Mouse (Mus musculus) heart, embryonic 13.5 days (tissue): ENCODE measurements around the gene Zc3h10. TPM values are rescaled to one million over a fixed set of nuclear protein-coding genes. Genes with fewer than 3 reads are reported as not detected.

Source experiments
- ATAC-seq: fragments of 200-750 bp; cut with Nextera tagmentation; 2 replicates; pipeline ENCODE4 v1.8.0; 2017; ENCODE audit warnings: moderate TSS enrichment; ENCODE audit not compliant: insufficient number of reproducible peaks, low FRiP score, low TSS enrichment; ENCODE audit errors: extremely low read depth
- H3K27ac ChIP-seq: fragments of 300-500 bp; sonication (generic); replicated peaks from 2 replicates; pipeline ENCODE4 v1.5.1; 2015; ENCODE audit warnings: moderate library complexity, mild to moderate bottlenecking, inconsistent platforms
- H3K27me3 ChIP-seq: fragments of 300-500 bp; sonication (generic); replicated peaks from 2 replicates; pipeline ENCODE4 v1.6.1; 2015; ENCODE audit warnings: mild to moderate bottlenecking, inconsistent platforms
- H3K36me3 ChIP-seq: fragments of 300-500 bp; sonication (generic); 2 replicates; pipeline ENCODE4 v1.6.1; 2015; ENCODE audit warnings: mild to moderate bottlenecking, inconsistent platforms
- H3K4me1 ChIP-seq: fragments of 300-500 bp; sonication (generic); 2 replicates; pipeline ENCODE4 v1.6.1; 2015; ENCODE audit warnings: inconsistent platforms
- H3K4me2 ChIP-seq: fragments of 300-500 bp; sonication (generic); 2 replicates; pipeline ENCODE4 v1.6.1; 2015; ENCODE audit warnings: inconsistent platforms, mild to moderate bottlenecking, moderate library complexity
- H3K4me3 ChIP-seq: fragments of 300-500 bp; sonication (generic); 2 replicates; pipeline ENCODE4 v1.5.1; 2015; ENCODE audit warnings: moderate library complexity, mild to moderate bottlenecking, inconsistent platforms
- H3K9ac ChIP-seq: fragments of 300-500 bp; sonication (generic); 2 replicates; pipeline ENCODE4 v1.6.1; 2015; ENCODE audit warnings: inconsistent platforms, mild to moderate bottlenecking, moderate library complexity
- H3K9me3 ChIP-seq: fragments of 300-500 bp; sonication (generic); 2 replicates; pipeline ENCODE4 v1.6.1; 2016; ENCODE audit warnings: inconsistent platforms
- WGBS: fragments of 180-500 bp; shearing (Covaris S2); methylation state at CpG from one replicate; pipeline ENCODE4 v1.1.7; 2015; ENCODE audit warnings: mixed read lengths; 5-methylcytosine and 5-hydroxymethylcytosine counted together
- polyA plus RNA-seq: library from polyadenylated mRNA; unstranded; fragments of >200 nt; fragmentation: Nextera tagmentation; extraction: Ambion mirVana; gene quantifications from 2 replicates; pipeline ENCODE4 v1.2.1, GENCODE M21; 2015

Zc3h10 gene
- polyA plus RNA-seq, 1 experiment from 2014 or later, result 9.4 TPM

DNA sequence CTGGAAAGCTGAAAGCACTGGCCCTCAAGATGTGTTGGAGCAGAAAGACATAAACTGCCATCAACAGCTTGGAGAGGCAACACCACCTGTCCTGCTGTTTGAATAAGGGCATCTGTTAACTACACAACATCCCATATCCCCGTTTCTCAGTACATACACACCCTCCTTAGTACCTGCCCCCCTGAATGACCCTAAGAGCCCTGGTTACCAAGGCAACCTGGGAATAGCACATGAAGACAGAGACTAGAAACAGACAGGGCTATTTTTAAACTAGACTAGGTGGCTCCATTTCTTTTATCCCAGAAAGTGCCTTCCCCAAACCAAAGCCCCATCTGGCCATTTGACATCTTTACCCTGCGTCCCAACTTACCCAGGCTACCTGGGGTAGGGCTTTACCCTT, 4.5 kb downstream of the Zc3h10 start:
- H3K9me3 ChIP-seq, result no peaks in the 10 kb centered on the region
- H3K27ac ChIP-seq, result no peak overlapping the region
- ATAC-seq, result no peak
- H3K4me2 ChIP-seq, result no peak overlapping the region
- no peak overlapping the region for H3K4me3 ChIP-seq
- peaks cover 49% of the 10 kb centered on the region for H3K36me3 ChIP-seq
- H3K27me3 ChIP-seq, result no peaks in the 10 kb centered on the region
- H3K9ac ChIP-seq, result peak overlapping the region; percentile 20; the same call in 1 of the 2 replicates
- 39% methylated on average over 2 of the region's 2 CpGs for WGBS
- H3K4me1 ChIP-seq, result peaks cover 28% of the 10 kb centered on the region

DNA sequence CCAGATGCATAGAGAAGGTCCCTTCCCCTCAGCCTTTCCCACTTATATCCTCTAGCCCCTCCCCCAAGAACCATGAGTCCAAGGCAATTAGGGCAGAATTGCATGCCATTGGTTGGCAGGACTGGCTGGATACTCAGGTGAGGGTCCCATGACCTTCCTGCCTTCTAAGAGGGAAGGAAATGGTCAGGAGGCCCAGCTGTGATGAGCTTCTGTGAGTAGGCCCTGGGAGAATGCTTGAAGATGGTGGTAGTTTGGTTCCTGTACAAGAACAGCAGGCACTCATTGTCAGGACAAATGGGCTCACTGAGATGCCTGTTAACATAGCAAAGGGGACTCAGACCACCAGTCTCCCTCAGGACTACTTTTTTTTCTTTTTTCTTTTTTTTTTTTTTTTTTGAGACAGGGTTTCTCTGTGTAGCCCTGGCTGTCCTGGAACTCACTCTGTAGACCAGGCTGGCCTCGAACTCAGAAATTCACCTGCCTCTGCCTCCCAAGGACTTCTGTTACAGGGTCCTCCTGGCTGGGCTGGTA, 9.2 kb downstream of the Zc3h10 start:
- ATAC-seq, result no peak
- H3K4me2 ChIP-seq, result no peak overlapping the region
- no peaks in the 10 kb centered on the region for H3K9me3 ChIP-seq
- no peaks in the 10 kb centered on the region for H3K27me3 ChIP-seq
- H3K9ac ChIP-seq, result no peak overlapping the region
- H3K36me3 ChIP-seq, result peaks cover 24% of the 10 kb centered on the region
- no peak overlapping the region for H3K4me3 ChIP-seq
- 75% methylated on average over 1 of the region's 1 CpGs for WGBS
- H3K27ac ChIP-seq, result no peak overlapping the region
- peaks cover 16% of the 10 kb centered on the region for H3K4me1 ChIP-seq

DNA sequence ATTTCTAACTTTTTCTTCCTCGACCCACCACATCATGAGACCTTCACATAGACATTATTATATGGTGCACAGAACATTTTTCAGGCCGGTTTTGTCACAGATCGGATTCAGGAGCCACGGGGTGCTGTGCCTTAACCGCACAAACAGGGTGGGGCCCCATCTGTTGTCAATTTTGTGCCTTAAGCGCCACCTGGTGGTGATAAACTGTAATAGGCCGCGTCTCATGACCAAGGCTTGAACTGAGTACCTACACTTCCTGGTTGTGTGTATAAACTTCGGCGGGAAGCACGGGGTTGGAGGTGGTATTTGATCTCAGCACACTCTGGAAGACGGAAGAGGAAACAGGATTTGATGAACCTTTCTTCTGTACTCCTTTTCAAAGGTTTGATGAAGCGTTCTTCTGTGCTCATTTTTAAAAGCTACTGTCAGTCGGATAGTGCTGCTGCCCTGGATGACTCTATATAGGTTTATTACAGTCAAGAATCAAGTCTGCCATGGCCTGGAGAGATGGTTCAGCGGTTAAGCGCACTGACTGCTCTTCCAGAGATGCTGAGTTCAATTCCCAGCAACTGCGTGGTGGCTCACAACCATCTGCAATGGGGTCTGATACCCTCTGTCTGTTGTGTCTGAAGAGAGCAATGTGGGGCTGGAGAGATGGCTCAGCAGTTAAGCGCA, 11.2 kb downstream of the Zc3h10 start:
- Histone ChIP-seq H3K9me3 (no peaks in the 10 kb centered on the region), H3K4me3 (peak overlapping the region; percentile 21), H3K4me1 (peaks cover 9% of the 10 kb centered on the region; the same call in 1 of the 2 replicates), H3K27me3 (no peaks in the 10 kb centered on the region), H3K4me2 (peak overlapping the region; percentile 62), H3K9ac (peak overlapping the region; percentile 61; the same call in 1 of the 2 replicates), H3K27ac (no peak overlapping the region; the same call in 1 of the 2 replicates), H3K36me3 (peaks cover 6% of the 10 kb centered on the region)
- 13% methylated on average over 18 of the region's 18 CpGs for WGBS
- peak; percentile 75 for ATAC-seq

DNA sequence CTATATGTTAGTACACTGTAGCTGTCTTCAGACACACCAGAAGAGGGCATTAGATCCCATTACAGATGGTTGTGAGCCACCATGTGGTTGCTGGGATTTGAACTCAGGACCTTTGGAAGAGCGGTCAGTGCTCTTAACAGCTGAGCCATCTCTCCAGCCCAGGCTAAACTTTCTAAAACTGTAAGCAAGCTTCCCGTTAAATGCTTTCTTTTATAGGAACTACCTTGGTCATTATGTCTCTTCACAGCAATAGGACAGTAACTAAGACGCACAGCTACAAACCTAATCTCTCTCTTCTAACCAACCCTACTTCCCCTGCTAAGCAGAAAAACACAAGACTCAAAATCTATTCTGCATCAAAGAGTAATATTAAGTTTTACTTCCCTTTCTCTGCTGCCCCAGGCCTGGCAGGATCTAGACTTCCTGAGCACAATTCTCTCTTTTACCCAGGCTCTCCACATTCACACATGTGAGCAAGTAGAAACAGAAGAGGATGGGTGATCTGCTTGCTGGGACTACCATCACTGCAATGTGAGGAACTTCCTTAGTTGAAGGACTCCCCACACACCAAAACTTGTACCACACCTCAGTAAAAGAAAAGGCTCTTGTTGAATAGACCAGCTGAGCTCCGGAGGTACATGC, 11.8 kb downstream of the Zc3h10 start:
- ATAC-seq, result no peak
- Histone ChIP-seq H3K4me2 (peak overlapping the region; percentile 62), H3K36me3 (no peaks in the 10 kb centered on the region), H3K4me1 (peaks cover 9% of the 10 kb centered on the region; the same call in 1 of the 2 replicates), H3K9me3 (no peaks in the 10 kb centered on the region), H3K27ac (no peak overlapping the region; the same call in 1 of the 2 replicates), H3K4me3 (peak overlapping the region; percentile 21), H3K27me3 (no peaks in the 10 kb centered on the region), H3K9ac (peak overlapping the region; percentile 61; the same call in 1 of the 2 replicates)
- 72% methylated on average over 4 of the region's 4 CpGs for WGBS

DNA sequence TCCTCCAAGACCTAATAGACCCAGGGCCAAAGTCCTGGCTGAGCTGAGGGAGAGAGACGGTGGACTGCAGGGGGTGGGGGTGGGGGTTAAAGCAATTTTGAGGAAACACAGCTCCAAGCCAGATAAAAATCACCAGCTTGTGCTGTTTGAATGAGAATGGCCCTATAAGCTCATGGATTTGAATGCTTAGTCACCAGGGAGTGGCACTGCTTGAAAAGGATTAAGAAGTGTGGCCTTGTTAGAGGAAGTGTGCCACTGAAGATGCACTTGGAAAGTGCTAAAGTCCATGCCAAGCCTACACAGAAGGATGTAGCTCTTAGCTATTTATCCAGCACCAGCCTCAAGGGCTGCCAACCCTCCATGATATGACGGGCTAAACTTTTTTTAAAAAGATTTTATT, 12.4 kb downstream of the Zc3h10 start:
- 73% methylated on average over 2 of the region's 2 CpGs for WGBS
- H3K9ac ChIP-seq, result no peak overlapping the region
- ATAC-seq, result no peak

DNA sequence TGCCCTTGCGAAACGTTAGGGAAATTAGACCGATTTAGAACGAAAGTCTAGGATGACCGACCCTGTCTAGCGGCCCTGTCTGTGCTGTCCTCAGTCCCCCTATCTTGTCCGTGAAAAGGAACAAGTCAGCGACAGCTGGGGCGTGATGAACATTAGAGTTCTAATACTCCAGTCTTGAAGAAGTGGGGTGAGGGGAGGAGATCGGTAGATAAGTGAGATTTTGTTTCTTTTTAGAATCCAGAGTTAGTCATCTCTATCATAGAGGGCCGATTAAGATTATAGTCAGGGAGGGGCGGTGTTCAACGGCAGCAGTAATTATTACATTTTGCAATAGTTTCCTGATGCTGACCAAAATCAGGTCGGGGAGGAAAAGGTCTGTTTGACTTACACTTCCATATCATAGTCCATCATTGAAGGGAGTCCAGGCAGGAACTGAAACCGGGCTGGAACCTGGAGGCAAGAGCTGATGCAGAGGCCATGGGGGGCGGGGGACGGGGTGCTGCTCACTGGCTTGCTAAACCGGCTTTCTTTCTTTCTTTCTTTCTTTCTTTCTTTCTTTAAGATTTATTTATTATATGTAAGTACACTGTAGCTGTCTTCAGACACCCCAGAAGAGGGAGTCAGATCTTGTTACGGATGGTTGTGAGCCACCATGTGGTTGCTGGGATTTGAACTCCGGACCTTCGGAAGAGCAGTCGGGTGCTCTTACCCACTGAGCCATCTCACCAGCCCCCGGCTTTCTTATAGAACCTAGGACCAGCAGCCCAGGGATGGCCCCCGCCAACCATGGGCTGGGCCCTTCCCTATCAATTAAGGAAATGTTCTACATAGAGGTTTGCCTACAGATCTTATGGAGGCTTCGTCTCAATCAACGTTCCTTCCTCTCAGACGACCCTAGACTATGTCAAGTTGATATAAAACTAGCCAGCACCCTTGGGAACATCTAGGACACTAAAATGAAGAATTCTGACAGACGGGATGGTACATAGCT, 20.9 kb downstream of the Zc3h10 start:
- H3K4me1 ChIP-seq, result peaks cover 18% of the 10 kb centered on the region
- H3K9ac ChIP-seq, result peak overlapping the region; percentile 81
- peak overlapping the region; percentile 77 for H3K4me3 ChIP-seq
- H3K4me2 ChIP-seq, result peak overlapping the region; percentile 89
- H3K27me3 ChIP-seq, result no peaks in the 10 kb centered on the region
- 26% methylated on average over 28 of the region's 28 CpGs for WGBS
- no peaks in the 10 kb centered on the region for H3K9me3 ChIP-seq
- H3K36me3 ChIP-seq, result peaks cover 14% of the 10 kb centered on the region
- H3K27ac ChIP-seq, result peak overlapping the region; percentile 68
- ATAC-seq, result no peak

More for the DNA sequence above, 12.4 kb downstream of the Zc3h10 start:
- H3K9me3 ChIP-seq, result no peaks in the 10 kb centered on the region
- H3K27me3 ChIP-seq, result no peaks in the 10 kb centered on the region
- H3K4me1 ChIP-seq, result peaks cover 9% of the 10 kb centered on the region; the same call in 1 of the 2 replicates
- no peak overlapping the region for H3K27ac ChIP-seq
- H3K36me3 ChIP-seq, result no peaks in the 10 kb centered on the region
- no peak overlapping the region for H3K4me2 ChIP-seq
- H3K4me3 ChIP-seq, result no peak overlapping the region

DNA sequence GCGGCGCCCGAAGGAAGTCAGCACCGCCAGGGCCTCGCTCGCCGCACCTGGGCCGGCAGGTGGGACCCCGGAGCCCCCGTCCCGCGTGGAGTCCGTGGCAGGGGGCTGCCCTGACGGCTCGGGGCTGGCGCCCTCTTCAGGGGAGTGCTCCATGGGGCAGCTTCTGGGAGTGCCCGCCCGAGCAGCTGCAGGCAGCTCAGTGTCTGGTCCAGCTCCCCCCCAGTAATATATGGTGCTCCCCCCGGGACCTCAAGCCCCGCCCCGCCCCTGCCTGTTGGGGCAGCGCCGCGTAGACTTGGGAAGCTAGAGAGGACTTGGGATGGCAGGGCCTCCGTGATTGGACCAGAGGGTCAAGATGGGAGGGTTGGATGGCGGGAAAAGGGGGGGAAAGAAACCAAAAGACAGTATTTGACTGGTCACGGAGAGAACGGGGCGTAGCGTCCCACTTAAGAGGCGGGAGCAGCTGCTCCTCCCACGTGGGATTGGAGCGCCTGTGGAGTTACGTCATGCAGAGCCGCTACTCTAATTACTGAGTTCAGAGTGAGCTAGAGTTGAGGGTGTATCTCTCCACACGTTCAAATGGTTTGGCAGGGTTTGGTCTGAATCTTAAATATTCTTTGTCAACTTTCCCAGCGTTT, 21.8 kb downstream of the Zc3h10 start, which contains the start of gene Esyt1:
TSS of gene Esyt1 (minus strand) at position 201 of the 638 bp plus-strand sequence.
- Histone ChIP-seq H3K4me1 (peaks cover 18% of the 10 kb centered on the region), H3K9ac (peak within 1 kb of the TSS; percentile 88), H3K27ac (peak within 1 kb of the TSS; percentile 73), H3K4me3 (peak within 1 kb of the TSS; percentile 77), H3K27me3 (no peaks in the 10 kb centered on the region), H3K36me3 (peaks cover 23% of the 10 kb centered on the region), H3K9me3 (no peaks in the 10 kb centered on the region), H3K4me2 (peak within 1 kb of the TSS; percentile 89)
- under 1% methylated on average over 37 of the region's 37 CpGs for WGBS
- peak; percentile 96 for ATAC-seq

DNA sequence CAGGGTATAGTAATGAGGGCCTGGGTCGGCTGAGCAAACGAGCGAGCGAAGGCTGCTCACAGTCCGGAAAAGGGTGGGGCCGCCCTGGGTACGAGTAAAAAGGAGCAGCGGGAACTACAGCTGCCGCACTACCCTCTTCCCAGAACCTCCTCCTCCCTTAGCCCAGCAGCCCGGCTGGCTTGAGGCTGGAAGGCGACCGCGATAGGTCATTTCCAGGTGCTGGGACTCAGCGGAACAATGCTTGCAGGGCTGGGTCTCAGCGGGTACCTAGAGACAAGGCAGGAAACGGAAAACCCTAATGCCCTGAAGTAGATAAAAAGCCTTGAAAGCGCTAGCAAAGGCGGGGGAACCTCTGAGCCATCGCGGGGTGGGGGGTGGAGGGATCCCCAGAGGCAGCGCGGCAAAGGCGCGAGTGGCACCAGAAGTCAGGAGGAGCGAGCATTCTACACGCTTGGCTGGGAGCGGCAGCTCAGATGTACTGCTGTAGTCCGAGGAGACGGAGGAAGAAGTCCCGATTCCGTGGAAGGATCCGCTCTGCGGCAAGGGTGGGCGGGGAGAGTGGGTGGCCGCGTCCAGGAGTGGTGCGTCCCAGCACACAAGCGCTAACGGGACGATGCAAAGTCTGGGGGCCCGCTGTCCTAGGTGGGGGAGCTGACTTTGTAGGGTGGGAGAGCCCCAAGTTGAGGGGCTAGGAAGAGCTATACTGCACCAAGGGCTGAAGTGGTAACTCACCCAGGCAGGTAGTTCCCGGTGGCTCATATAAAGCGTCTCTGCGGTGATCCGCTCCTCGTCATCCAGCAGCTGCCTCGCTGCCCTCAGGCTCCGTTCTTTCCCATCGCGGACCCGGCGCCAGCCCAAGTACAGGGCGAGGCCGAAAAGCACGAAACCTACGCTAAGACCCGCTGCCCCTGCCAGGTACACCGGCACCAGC, 22.6 kb downstream of the Zc3h10 start:
- peak overlapping the region; percentile 77 for H3K4me3 ChIP-seq
- H3K4me2 ChIP-seq, result peak overlapping the region; percentile 89
- no peaks in the 10 kb centered on the region for H3K27me3 ChIP-seq
- H3K9ac ChIP-seq, result peak overlapping the region; percentile 88
- no peaks in the 10 kb centered on the region for H3K9me3 ChIP-seq
- H3K27ac ChIP-seq, result peak overlapping the region; percentile 73
- H3K36me3 ChIP-seq, result peaks cover 31% of the 10 kb centered on the region
- under 1% methylated on average over 58 of the region's 58 CpGs for WGBS
- ATAC-seq, result peak; percentile 3; the same call in 1 of the 2 replicates
- peaks cover 18% of the 10 kb centered on the region for H3K4me1 ChIP-seq

DNA sequence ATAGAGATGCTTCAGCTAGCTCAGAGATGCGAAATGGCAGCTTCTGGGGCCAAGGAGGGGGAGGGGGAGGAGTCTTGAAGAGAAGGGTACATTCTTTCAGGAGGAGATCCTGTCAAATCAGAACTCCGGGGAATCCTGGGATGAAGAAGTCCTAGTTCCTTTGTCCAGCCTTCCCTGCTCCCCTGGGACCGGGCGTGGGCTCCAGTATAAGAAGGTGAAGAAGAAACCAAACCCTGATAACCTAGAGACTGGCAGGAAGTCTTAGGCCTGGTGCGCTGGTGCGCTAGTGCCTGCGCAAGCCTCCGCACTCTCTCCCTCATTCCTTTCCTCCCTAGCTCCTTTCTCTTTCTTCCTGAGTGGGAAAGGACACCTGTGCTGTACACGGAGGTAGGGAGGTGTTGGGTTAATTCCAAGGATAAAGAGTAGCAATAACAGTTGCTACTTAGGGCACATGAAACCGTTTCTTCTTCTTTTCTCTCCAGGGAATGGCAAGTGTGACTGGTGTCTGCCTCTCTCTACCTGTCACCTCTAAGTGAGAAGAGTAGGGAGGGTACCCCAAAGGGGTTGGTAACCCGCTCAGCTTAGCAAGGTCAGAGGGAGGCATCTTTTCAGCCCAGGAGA, 23.4 kb downstream of the Zc3h10 start:
- Histone ChIP-seq H3K9me3 (no peaks in the 10 kb centered on the region), H3K4me3 (peak overlapping the region; percentile 77), H3K4me1 (peaks cover 18% of the 10 kb centered on the region), H3K4me2 (peak overlapping the region; percentile 89), H3K27me3 (no peaks in the 10 kb centered on the region), H3K36me3 (peaks cover 38% of the 10 kb centered on the region), H3K9ac (peak overlapping the region; percentile 88), H3K27ac (peak overlapping the region; percentile 73; the same call in 1 of the 2 replicates)
- WGBS, result 25% methylated on average over 11 of the region's 11 CpGs
- no peak for ATAC-seq
